Mouse (Mus musculus): ENCODE measurements around the gene G430095P16Rik.

The G430095P16Rik gene

DNA sequence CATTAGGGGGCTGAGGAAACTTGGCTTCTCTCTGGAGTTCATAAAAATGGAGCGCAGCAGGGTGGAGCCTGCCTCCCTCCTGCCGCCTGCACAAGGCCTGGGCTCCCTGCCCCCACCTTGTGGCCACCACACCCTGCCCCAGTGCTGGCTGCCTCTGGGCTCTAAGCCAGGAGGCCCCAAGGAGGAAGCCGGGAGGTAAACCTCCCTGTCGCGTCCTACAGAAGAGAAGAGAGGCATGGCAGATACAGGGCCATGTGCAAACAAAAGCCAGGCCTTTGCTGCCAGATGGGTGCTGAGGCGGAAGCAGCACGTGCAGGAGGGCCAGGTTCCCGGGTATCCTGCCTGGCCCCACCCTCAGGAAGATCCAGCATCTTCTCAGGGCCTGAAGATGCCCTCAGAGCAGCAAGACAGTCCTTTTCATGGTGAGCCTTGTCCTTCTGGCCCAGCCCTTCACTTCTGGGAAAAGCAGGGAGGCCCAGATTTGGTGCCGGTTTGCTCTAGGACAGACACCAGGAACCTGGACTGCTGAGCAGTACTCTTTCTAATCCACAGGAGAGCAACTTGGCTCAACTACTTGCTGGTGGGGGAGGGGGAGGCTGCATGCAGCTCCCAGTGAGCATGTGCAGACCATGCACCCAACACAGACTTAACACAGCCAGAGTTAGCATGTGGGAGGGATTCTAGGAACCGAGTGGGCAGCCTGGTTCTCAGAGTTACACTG is at the start of gene G430095P16Rik:
TSS of gene G430095P16Rik (plus strand) at position 158 of the 721 bp plus-strand sequence.
- ChIA-PET POLR2A (interaction anchor here in 3 of 4 experiments (0.6 to 4.4 kb wide), 20 partner anchors 9 to 124 kb away, joined by 3 to 30 read pairs (median 4); partner anchors contain the start of genes Calr (in 1 of the 3) and Ier2 (in 1 of the 3)), CTCF (interaction anchor here (0.8 to 5.3 kb wide), 18 partner anchors 9 to 93 kb away, joined by 3 to 62 read pairs (median 4); no protein-coding TSS in a partner anchor)

DNA sequence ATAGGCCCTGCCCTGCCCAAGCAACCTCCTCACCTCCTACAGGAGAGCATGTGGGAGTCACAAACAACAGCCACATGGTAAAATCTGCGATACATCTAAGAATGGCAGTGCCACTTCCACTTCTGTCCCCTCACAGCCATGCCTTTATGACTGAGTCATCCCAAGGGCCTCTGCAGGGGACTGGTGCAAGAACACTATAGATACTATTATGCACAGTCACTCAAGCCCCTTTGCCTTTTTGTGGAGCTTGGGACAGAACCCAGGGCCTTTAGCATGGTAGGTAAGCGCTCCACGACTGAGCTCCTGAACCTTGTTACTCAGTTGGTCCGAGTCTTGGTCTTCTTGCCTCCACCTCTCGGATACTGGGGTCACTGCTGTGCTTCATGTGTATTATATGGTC is 45.5 kb upstream of the G430095P16Rik start:
- POLR2A ChIA-PET: interaction anchor here (0.6 to 31.2 kb wide), 16 partner anchors 6 to 289 kb away, joined by 3 to 557 read pairs (median 4); partner anchors contain the start of genes Ier2 (in 3 of the 4), Nacc1 (in 2 of the 4) and Trmt1 (in 2 of the 4)
- CTCF ChIA-PET: interaction anchor here in 3 of 4 experiments (0.6 to 1.5 kb wide), 5 partner anchors 8 to 151 kb away, joined by 3 to 8 read pairs (median 4); partner anchors contain the start of gene Trmt1 (in 1 of the 3)

DNA sequence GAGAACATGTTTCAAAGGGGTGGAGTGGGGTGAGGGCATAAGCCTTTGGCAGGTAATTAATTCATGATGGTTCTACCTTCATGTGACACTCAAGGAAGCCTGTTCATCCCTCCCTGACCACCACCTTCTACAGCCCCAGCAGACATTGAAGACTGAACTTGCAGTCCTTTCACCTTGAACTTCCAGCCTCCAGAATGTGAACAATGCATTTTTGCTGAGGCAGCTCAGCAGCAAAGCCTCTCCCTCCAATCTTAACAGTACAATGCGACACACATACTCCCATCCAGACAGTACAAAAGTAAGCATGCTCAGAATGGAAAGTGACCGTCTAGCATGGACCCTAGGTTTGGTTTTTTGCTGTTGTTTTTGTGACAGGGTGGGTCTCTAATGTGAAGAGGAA is 41.3 kb upstream of the G430095P16Rik start:
- ChIA-PET CTCF (interaction anchor here in 2 of 4 experiments (1.3 to 2.3 kb wide), 2 partner anchors 27 to 28 kb away, joined by 3 to 7 read pairs; no protein-coding TSS in a partner anchor), POLR2A (interaction anchor here in 3 of 4 experiments (0.5 to 31.2 kb wide), 20 partner anchors 9 to 165 kb away, joined by 3 to 557 read pairs (median 4); partner anchors contain the start of genes Ier2 (in 2 of the 3), Calr (in 1 of the 3), Dand5 (in 1 of the 3) and Lyl1 (in 1 of the 3))

DNA sequence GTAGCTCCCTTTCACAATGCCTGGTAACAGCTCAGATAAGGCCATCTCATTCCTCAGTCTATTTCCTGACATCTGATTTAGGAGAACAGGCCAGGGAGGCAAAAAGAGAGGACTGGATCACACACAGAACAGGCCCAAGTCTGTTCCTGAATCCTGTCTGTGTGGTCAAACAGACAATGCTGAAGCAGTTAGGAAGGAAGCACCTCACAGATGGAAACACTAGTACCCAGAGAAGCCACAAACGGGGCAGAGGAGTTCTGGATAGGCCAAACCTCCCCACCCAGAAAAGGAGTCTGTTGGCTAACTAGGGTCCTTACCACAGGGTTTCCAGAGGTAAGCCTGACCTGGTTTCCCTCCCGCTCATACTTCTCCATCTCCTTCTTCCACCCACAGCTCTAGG is 40.5 kb upstream of the G430095P16Rik start:
- ChIA-PET POLR2A (interaction anchor here (0.9 to 31.2 kb wide), 20 partner anchors 8 to 165 kb away, joined by 3 to 557 read pairs (median 4); partner anchors contain the start of genes Ier2 (in 2 of the 4), Calr (in 1 of the 4), Dand5 (in 1 of the 4) and Lyl1 (in 1 of the 4)), CTCF (interaction anchor here in 2 of 4 experiments (0.8 to 2.3 kb wide), 3 partner anchors 13 to 133 kb away, joined by 3 to 7 read pairs (median 5); no protein-coding TSS in a partner anchor)

DNA sequence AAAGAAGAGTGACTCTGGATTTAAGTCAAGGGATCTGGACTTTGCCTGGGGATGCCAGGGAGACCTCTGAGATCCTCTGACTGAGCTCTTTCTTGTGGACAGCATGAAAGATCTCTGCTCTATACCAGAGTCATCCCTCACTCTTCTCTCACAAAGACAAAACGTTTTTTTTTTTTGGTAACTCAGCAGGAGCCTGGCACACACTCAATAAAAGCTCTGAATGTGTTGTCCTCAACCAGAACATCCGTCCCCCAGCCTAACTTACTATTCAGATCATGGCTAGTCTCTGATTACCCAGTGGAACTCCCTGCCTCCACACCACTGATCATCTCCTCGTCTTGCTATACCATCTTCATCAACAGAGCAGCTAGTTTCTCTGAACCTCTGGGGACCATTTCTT is 38.3 kb upstream of the G430095P16Rik start:
- ChIA-PET CTCF (interaction anchor here in 3 of 4 experiments (0.7 to 1.2 kb wide), 7 partner anchors 16 to 477 kb away, joined by 3 to 4 read pairs (median 3); no protein-coding TSS in a partner anchor), POLR2A (interaction anchor here in 3 of 4 experiments (0.5 to 31.2 kb wide), 20 partner anchors 9 to 1982 kb away, joined by 3 to 557 read pairs (median 5); partner anchors contain the start of genes Ier2 (in 3 of the 3), Calr (in 1 of the 3), Lyl1 (in 1 of the 3) and Tnpo2 (in 1 of the 3))

DNA sequence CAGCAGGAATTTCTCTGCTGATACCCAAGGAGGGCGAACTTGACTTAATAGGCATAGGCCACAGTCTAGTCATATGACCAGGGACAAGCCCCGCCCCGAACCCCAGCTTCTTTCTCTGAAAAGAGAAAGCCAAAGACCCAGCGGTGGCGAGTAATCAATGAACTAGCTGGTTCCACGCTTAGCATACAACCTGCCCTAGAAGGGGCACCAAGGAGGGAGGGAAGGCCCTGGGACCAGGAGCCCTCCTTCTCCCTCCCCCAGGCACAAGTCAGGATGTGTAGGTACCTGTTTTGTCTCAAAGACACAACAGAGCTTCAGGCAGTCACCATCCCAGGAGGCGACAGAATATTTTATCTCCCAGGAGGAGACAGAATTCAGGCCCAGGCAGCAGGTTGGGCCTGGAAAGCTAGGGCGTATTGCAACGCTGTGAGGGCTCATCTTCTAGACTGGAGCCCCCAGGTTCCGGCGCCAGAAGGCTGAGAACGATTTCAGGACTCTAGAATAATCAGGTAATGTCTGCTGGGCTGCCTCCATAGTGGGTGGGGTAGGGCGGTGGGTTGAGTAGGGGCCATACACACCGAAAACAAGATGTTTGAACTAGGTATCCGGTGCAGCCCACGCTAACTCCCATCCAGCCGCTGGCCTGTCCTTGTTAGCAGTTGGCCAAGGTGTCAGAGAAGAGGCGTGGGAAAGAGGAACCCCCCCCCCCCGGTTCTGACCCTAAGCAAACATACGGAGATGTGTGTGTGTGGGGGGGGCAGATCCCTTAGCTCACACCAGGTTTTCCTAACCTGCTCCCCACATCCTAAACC is 36.4 kb upstream of the G430095P16Rik start, which contains the start of gene Trmt1:
TSS of gene Trmt1 (plus strand) at position 117 of the 812 bp plus-strand sequence.
- POLR2A ChIA-PET: interaction anchor here (0.5 to 31.2 kb wide), 73 partner anchors 8 to 640 kb away, joined by 3 to 557 read pairs (median 5); partner anchors contain the start of genes Ier2 (in 4 of the 4), Calr (in 3 of the 4), Dand5 (in 1 of the 4) and Dhps (in 1 of the 4)

DNA sequence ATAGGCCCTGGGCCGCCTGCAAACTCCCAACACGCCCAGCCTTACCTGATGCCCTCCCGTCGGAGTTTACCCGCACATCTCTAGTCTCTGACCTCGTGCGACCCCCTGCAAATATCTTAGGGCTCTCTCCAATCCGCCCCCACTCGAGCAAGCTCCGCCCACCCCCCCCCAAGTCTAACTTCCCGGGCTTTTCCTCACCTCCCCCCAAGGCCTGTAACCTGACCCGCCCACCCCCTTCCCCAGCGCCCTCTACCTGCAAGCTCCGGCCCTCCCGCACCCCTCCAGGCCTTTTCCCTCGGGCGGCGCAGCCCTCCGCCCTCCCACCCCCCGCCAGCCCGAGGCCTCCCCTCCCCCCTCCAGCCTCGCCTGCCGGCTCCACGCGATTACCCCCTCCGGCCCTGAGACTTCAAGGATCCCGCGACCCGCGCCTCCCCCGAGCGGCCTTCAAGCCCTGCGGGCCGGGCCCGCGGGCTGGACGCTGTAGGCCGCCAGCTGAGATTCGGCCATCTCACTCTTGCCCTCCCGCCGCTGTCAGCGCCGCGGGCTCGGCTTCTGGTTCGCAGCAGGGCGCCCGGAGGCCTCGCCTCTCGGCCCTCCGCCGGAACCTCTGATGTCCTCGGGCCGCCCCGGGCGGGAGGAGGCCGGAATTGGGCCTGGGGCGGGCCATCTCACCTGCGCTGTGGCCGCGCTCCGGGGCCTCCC is 35.7 kb upstream of the G430095P16Rik start:
- CTCF ChIA-PET: interaction anchor here (0.5 to 2.8 kb wide), 40 partner anchors 11 to 719 kb away, joined by 3 to 17 read pairs (median 4); partner anchors contain the start of genes Calr (in 1 of the 4), Gcdh (in 1 of the 4) and Ier2 (in 1 of the 4)
- POLR2A ChIA-PET: interaction anchor here (0.5 to 31.2 kb wide), 95 partner anchors 8 to 788 kb away, joined by 3 to 557 read pairs (median 5); partner anchors contain the start of genes Ier2 (in 4 of the 4), Calr (in 3 of the 4), Ccdc130 (in 1 of the 4) and Dand5 (in 1 of the 4)

More for the DNA sequence above, 36.4 kb upstream of the G430095P16Rik start, which contains the start of gene Trmt1:
- CTCF ChIA-PET: interaction anchor here (0.7 to 2.8 kb wide), 25 partner anchors 9 to 290 kb away, joined by 3 to 17 read pairs (median 5); partner anchors contain the start of genes Calr (in 1 of the 4) and Gcdh (in 1 of the 4)

DNA sequence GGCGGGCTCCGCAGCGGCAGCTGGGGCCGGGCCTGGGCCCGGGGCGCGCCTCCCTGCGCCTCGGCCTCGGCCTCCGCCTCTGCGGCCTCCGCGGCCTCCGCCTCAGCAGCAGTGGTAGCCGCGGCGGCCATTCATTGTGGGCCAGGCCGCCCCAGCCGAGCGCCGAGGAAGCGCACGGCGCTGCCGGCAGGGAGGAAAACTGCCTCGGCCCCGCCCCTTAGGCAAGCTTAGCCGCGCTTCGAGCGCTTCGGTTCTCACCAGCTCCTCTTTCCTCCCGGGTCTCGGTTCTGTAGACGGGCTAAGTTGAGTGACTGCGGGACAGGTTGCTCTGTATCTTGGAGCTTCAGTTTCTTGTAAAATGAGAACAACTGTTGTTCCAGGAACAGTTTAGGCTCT is 35.1 kb upstream of the G430095P16Rik start, which contains the start of gene Nacc1:
TSS of gene Nacc1 (minus strand) at position 158 of the 396 bp plus-strand sequence.
- CTCF ChIA-PET: interaction anchor here (0.5 to 2.8 kb wide), 33 partner anchors 10 to 485 kb away, joined by 3 to 17 read pairs (median 4); partner anchors contain the start of genes Calr (in 1 of the 4), Gcdh (in 1 of the 4) and Ier2 (in 1 of the 4)
- POLR2A ChIA-PET: interaction anchor here (0.5 to 31.2 kb wide), 72 partner anchors 8 to 789 kb away, joined by 3 to 557 read pairs (median 5); partner anchors contain the start of genes Ier2 (in 4 of the 4), Calr (in 3 of the 4), Ccdc130 (in 1 of the 4) and Dand5 (in 1 of the 4)

DNA sequence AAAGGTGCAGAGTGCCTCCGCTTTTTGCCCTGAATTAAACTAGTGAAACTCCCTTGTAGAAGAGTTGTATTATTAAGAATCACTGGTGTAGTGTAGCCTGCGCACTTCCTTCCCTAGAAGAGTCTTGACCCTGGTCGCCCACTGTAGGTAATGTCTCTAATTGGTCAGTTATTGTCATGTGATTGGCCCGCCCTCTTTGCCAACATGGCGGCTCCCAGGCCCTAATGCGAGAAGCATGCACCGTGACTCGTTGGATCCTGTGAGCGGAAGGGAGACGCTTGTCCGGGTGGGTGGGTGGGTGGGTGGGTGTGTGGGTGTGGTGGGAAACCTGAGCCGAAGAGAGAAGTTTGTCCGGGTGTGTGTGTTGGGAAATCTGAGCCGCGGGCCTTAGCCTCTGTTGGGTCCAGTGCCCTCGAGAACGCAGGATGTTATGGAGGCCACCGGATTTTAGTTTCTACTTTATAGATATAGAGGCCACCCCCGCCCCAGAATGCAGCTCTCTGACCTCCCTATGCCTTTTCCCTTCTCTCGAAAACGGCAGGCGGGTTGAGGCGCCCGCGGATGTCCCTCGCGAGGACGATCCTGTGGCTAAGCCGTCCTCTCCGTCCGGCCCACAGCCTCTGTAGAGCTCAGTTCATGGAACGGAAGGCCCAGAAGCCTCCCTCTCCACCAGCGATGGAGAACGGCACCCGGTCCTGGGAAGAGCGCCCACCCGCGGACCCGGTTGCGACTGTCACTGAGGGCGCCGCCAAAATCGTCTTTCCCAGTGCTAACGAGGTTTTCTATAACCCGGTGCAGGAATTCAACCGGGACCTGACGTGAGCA is 33.5 kb upstream of the G430095P16Rik start:
- ChIA-PET POLR2A (interaction anchor here (1.0 to 31.2 kb wide), 18 partner anchors 7 to 347 kb away, joined by 3 to 557 read pairs (median 6); partner anchors contain the start of genes Calr (in 2 of the 4), Ier2 (in 1 of the 4), Lyl1 (in 1 of the 4) and Tnpo2 (in 1 of the 4)), CTCF (interaction anchor here in 2 of 4 experiments (1.0 to 1.6 kb wide), 2 partner anchors 8 to 50 kb away, joined by 3 to 4 read pairs; no protein-coding TSS in a partner anchor)

DNA sequence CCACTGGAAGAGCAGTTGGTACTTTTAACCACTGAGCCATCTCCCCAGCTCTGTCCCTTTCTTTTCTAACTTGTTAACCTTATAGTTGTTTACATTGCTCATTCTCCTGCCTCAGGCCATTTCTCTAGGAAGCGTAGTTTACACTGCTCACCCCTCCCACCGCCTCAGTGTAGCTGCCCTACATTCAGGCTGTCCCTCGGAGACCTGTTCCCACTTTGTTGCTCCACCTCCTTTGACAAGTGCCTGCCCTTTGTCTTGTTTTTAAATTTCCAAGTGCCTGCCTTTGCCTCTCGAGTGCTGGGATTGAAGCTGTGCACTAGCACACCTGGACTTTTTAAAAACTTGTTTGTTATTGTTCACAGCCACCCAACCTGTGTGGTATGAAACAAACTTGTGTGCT is 29.5 kb upstream of the G430095P16Rik start:
- ChIA-PET POLR2A (interaction anchor here in 1 of 4 experiments (0.6 to 31.2 kb wide), 10 partner anchors 9 to 224 kb away, joined by 3 to 557 read pairs (median 6); partner anchors contain the start of gene Ier2), CTCF (interaction anchor here in 3 of 4 experiments (0.7 to 1.6 kb wide), 5 partner anchors 9 to 411 kb away, joined by 3 to 4 read pairs (median 3); no protein-coding TSS in a partner anchor)

DNA sequence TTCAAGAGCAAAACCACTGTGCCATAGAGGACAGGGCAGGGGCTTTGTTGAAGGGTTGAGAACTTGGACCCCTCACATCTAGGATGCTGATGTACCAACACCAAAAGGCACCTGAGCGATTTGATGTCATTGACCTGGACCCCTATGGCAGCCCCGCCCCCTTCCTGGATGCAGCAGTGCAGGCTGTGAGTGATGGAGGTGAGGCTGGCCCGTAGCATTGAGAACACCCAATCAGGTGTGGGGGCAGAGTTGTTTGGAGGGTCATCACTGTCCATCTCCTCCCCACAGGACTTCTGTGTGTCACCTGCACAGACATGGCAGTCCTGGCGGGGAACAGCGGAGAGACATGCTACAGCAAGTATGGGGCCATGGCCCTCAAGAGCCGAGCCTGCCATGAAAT is 27.7 kb upstream of the G430095P16Rik start:
- ChIA-PET CTCF (interaction anchor here in 2 of 4 experiments (1.4 to 1.8 kb wide), 3 partner anchors 8 to 121 kb away, joined by 3 to 4 read pairs (median 4); no protein-coding TSS in a partner anchor), POLR2A (interaction anchor here in 3 of 4 experiments (1.0 to 31.2 kb wide), 8 partner anchors 9 to 120 kb away, joined by 3 to 557 read pairs (median 6); partner anchors contain the start of genes Ier2 (in 1 of the 3) and Trmt1 (in 1 of the 3))

DNA sequence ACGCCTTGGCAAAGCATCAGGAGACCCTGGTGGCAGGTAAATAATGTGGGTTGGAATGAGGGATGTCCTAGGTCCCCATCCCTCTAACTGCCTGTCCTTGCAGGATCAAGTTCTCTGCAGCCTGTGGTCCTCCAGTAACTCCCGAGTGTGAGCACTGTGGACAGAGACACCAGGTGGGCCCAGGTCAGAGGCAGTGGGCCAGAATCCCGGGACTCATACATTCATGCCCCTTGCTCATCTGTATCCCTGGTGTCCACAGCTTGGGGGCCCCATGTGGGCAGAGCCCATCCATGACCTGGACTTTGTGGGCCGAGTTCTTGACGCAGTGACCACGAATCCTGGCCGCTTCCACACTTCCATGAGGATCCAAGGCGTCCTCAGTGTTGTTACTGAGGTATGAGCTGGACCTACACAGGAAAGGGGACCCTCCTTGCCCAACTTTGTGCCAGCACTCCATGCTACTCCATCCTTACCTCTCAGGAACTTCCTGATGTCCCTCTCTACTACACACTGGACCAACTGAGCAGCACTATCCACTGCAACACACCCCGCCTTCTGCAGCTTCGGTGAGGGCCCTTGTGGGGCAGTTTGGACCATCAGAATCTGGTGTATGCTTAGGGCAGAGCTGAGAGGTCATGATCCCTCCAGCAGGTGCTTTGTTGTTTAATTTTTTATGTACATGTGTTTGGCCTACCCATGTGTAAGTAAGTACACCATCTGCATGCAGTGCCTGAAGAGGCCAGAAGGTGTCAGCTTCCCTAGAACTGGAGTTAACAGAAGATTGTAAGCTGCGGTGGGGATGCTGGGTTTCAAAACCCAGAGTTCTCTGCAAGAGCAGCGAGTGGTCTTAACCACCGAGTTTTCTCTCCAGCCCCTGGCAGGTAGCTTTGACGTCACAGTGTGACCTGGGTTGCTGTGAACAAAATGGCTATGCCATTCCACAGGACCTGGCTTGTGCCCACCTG is 25.4 kb upstream of the G430095P16Rik start:
- CTCF ChIA-PET: interaction anchor here (0.6 to 3.8 kb wide), 24 partner anchors 8 to 126 kb away, joined by 3 to 36 read pairs (median 3); partner anchors contain the start of genes Nacc1 (in 2 of the 4) and G430095P16Rik (in 1 of the 4)

DNA sequence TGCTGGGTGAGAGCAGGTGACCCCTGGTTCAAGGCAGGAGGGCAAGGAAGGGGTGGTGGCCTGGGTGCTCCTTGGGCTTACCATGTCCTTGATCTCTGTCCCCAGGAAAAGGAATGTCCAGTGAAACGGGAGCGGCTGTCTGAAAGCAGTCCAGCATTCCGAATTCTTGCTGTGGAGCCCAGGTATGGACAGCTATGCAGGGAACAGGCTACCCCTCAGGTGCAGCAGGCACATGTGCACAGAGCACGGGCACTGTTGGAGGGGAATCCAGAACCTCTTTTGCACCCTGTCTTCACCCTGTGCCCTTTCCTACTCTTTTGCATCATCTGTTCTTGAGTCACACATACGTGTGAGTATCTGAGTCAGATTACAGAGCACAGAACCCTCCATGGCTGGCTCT is 24.5 kb upstream of the G430095P16Rik start:
- CTCF ChIA-PET: interaction anchor here (0.6 to 3.8 kb wide), 29 partner anchors 9 to 125 kb away, joined by 3 to 36 read pairs (median 3); partner anchors contain the start of genes Nacc1 (in 2 of the 4) and G430095P16Rik (in 1 of the 4)

More for the DNA sequence above, 25.4 kb upstream of the G430095P16Rik start:
- POLR2A ChIA-PET: interaction anchor here in 3 of 4 experiments (0.7 to 31.2 kb wide), 23 partner anchors 10 to 218 kb away, joined by 3 to 557 read pairs (median 5); partner anchors contain the start of genes Nacc1 (in 3 of the 3), Ier2 (in 2 of the 3), Trmt1 (in 2 of the 3) and Dand5 (in 1 of the 3)

More for the DNA sequence above, 24.5 kb upstream of the G430095P16Rik start:
- POLR2A ChIA-PET: interaction anchor here in 3 of 4 experiments (0.7 to 31.2 kb wide), 26 partner anchors 9 to 217 kb away, joined by 3 to 557 read pairs (median 5); partner anchors contain the start of genes Nacc1 (in 3 of the 3), Ier2 (in 2 of the 3), Trmt1 (in 2 of the 3) and Calr (in 1 of the 3)
